Mouse (Mus musculus) heart, embryonic 11.5 days (tissue): ENCODE data around the gene Krtap10-10. TPM values are rescaled to one million over a fixed set of nuclear protein-coding genes. Genes with fewer than 3 reads are reported as not detected.
"Not testable (repeated sequence)": the region's sequence is repeated elsewhere in the genome, so short reads cannot be mapped to it uniquely, and the experiment has no call there.

Experiments
- ATAC-seq: fragments of 200-750 bp; cut with Nextera tagmentation; replicated peaks from 2 replicates; pipeline ENCODE4 v1.8.0; 2017; ENCODE audit warnings: moderate library complexity; ENCODE audit not compliant: insufficient number of reproducible peaks, low FRiP score, low TSS enrichment
- H3K27ac ChIP-seq: fragments of 300-500 bp; sonication (generic); 2 replicates; pipeline ENCODE4 v1.5.1; 2014; ENCODE audit warnings: mild to moderate bottlenecking, low read depth, low read length
- H3K27me3 ChIP-seq: fragments of 300-500 bp; sonication (generic); 2 replicates; pipeline ENCODE4 v1.6.1; 2014; ENCODE audit warnings: mild to moderate bottlenecking, low read length, mixed read lengths; ENCODE audit not compliant: control insufficient read depth, insufficient read depth
- H3K36me3 ChIP-seq: fragments of 300-500 bp; sonication (generic); 2 replicates; pipeline ENCODE4 v1.6.1; 2014; ENCODE audit warnings: mild to moderate bottlenecking, low read length, moderate library complexity, mixed read lengths; ENCODE audit not compliant: control insufficient read depth, insufficient read depth
- H3K4me1 ChIP-seq: fragments of 300-500 bp; sonication (generic); 2 replicates; pipeline ENCODE4 v1.6.1; 2014; ENCODE audit warnings: low read length; ENCODE audit not compliant: control insufficient read depth, insufficient read depth
- H3K4me2 ChIP-seq: fragments of 300-500 bp; sonication (generic); 2 replicates; pipeline ENCODE4 v1.6.1; 2014; ENCODE audit warnings: mild to moderate bottlenecking, moderate library complexity
- H3K4me3 ChIP-seq: fragments of 300-500 bp; sonication (generic); 2 replicates; pipeline ENCODE4 v1.5.1; 2014; ENCODE audit warnings: low read depth, low read length
- H3K9ac ChIP-seq: fragments of 300-500 bp; sonication (generic); 2 replicates; pipeline ENCODE4 v1.6.1; 2014; ENCODE audit warnings: mild to moderate bottlenecking, low read depth, low read length, moderate library complexity
- H3K9me3 ChIP-seq: fragments of 300-500 bp; sonication (generic); replicated peaks from 2 replicates; pipeline ENCODE4 v1.6.1; 2016; ENCODE audit warnings: low read length; ENCODE audit not compliant: control insufficient read depth
- WGBS: fragments of 180-500 bp; shearing (Covaris S2); extraction: QIAGEN DNeasy Blood & Tissue Kit; methylation state at CpG from one replicate; pipeline ENCODE4 v1.1.7; 2014; ENCODE audit not compliant: insufficient replicate concordance; 5-methylcytosine and 5-hydroxymethylcytosine counted together
- polyA plus RNA-seq: library from polyadenylated mRNA; unstranded; fragments of >200 nt; fragmentation: Nextera tagmentation; extraction: Ambion mirVana; gene quantifications from 2 replicates; pipeline ENCODE4 v1.2.1, GENCODE M21; 2014

Gene Krtap10-10
- polyA plus RNA-seq = not detected in 2 replicates

DNA sequence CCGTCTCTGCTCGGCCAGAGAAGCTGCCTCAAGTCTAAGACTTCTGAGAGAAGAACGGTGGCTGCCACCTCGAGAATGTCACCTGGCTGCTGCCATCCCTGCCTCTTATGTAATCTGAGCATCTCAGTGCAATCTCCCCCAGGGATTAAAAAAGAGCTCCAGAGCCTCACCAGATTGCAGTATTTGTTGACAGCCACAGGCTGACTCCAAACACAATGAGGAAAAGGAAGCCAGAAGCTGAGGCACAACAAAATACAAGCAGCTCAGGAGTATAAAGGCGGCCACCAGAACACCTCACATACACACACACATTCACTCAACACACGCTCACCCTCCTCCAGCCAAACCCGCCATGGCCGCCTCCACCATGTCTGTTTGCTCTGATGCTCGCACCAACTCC is at the start of gene Krtap10-10:
Gene Krtap10-10, plus strand, starts transcription at position 301 of the 400 bp plus-strand sequence.
- no peak within 1 kb of the TSS for H3K9ac ChIP-seq
- no peak for ATAC-seq
- no peaks in the 10 kb centered on the region for H3K27me3 ChIP-seq
- H3K4me1 ChIP-seq = no peaks in the 10 kb centered on the region
- no peak within 1 kb of the TSS for H3K4me2 ChIP-seq
- H3K27ac ChIP-seq = no peak within 1 kb of the TSS
- WGBS = 61% methylated on average over 9 of the region's 9 CpGs
- H3K36me3 ChIP-seq = no peaks in the 10 kb centered on the region
- no peak within 1 kb of the TSS for H3K4me3 ChIP-seq
- no peaks in the 10 kb centered on the region for H3K9me3 ChIP-seq

DNA sequence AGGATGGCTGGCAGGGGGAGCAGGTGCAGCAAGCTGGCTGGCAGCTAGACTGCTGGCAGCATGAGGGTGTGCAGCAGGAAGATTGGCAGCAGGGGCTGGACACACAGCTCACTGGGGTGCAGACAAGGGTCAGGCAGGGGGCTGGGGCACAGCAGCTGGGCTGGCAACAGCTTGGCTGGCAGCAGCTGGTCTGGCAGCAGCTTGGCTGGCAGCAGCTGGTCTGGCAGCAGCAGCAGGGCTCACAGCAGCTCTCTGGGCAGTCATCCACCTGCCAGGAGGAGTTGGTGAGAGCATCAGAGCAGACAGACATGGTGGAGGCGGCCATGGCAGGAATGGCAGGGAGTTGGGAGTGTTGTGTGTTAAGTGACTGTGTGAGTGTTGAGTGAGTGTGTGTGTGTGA is 47.9 kb upstream of the Krtap10-10 start, which contains the start of gene Gm7137:
Gene Gm7137, minus strand, starts transcription at position 325 of the 400 bp plus-strand sequence.
- WGBS = no CpG with 5 or more reads among the region's 1 CpGs
- not testable (repeated sequence) for ATAC-seq, H3K27ac ChIP-seq, H3K4me1 ChIP-seq, H3K9me3 ChIP-seq, H3K36me3 ChIP-seq, H3K9ac ChIP-seq, H3K27me3 ChIP-seq, H3K4me3 ChIP-seq, H3K4me2 ChIP-seq

GRCm38 (mm10) chr10:77788621-77789020 is 47.1 kb upstream of the Krtap10-10 start:
- no peak for ATAC-seq

GRCm38 (mm10) chr10:77794976-77795375 is 40.8 kb upstream of the Krtap10-10 start, which contains the start of gene Gm9639:
Gene Gm9639 (minus strand): TSS chr10:77795076.
- Histone ChIP-seq H3K36me3 (no peaks in the 10 kb centered on the region), H3K9ac (no peak within 1 kb of the TSS), H3K4me2 (no peak within 1 kb of the TSS), H3K4me3 (no peak within 1 kb of the TSS), H3K27ac (no peak within 1 kb of the TSS), H3K9me3 (no peaks in the 10 kb centered on the region), H3K27me3 (no peaks in the 10 kb centered on the region), H3K4me1 (peaks cover 10% of the 10 kb centered on the region)
- WGBS = 43% methylated on average over 2 of the region's 2 CpGs
- no peak for ATAC-seq

More at GRCm38 (mm10) chr10:77788621-77789020, 47.1 kb upstream of the Krtap10-10 start:
- H3K36me3 ChIP-seq = no peaks in the 10 kb centered on the region
- H3K9ac ChIP-seq = no peak overlapping the region
- no peaks in the 10 kb centered on the region for H3K27me3 ChIP-seq
- H3K4me1 ChIP-seq = no peaks in the 10 kb centered on the region
- H3K4me3 ChIP-seq = no peak overlapping the region
- no peak overlapping the region for H3K4me2 ChIP-seq
- H3K9me3 ChIP-seq = no peaks in the 10 kb centered on the region
- WGBS = 72% methylated on average over 2 of the region's 2 CpGs
- H3K27ac ChIP-seq = no peak overlapping the region

DNA sequence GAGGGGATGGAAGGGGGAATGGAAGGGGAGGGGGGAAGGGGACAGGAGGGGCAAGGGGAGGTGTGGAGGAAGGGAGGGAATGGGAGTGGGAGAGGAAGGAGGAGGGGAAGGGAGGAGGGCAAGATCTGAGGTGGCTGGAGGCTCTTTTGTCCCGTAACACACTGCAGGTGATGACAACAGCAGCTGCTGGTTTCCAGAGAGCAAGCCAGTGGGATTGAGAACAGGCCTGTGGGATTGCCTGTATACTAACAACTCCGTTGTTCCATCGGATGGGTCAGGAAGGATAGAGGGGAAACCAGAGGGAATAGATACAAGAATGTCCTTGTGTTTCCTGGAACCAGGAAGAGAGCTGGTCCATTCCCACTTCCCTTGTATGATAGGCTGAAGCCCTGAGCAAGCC is 38.1 kb upstream of the Krtap10-10 start:
- Histone ChIP-seq H3K4me1 (peaks cover 10% of the 10 kb centered on the region), H3K27ac (no peak overlapping the region), H3K4me3 (no peak overlapping the region), H3K27me3 (no peaks in the 10 kb centered on the region), H3K4me2 (no peak overlapping the region), H3K9ac (no peak overlapping the region), H3K36me3 (no peaks in the 10 kb centered on the region), H3K9me3 (no peaks in the 10 kb centered on the region)
- no peak for ATAC-seq
- 9% methylated on average over 3 of the region's 3 CpGs for WGBS

DNA sequence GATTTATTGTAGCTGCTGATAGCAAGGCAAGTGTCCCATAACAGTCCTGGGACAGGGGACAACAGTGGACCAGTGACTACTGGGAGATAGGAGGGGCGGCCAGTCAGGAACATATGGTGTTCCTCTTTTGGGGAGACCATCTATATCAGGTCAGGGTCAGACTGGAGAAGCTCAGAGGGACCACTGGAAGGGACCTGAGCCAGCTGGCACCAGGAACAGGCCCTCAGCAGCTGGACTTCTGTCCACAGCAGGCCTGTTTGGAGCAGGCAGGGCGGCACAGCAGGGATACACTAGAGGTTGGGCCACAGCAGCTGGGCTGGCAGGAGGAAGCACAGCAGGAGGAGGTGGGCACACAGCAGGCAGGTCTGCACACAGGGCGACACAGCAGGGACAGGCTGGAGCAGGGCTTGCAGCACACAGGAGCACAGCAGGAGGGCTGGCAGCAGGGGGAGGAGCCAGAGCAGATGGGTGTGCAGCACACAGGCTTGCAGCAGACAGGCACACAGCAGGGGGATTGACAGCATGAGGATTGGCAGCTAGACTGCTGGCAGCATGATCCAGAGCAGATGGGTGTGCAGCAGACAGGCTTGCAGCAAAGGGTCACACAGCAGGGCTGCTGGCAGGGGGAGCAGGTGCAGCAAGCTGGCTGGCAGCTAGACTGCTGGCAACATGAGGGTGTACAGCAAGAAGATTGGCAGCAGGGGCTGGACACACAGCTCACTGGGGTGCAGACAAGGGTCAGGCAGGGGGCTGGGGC is 37.4 kb upstream of the Krtap10-10 start:
- not testable (repeated sequence) for H3K36me3 ChIP-seq, H3K9ac ChIP-seq, H3K27me3 ChIP-seq, H3K9me3 ChIP-seq, H3K4me2 ChIP-seq, H3K4me3 ChIP-seq, H3K27ac ChIP-seq, ATAC-seq
- peaks cover 10% of the 10 kb centered on the region for H3K4me1 ChIP-seq
- 24% methylated on average over 3 of the region's 3 CpGs for WGBS

DNA sequence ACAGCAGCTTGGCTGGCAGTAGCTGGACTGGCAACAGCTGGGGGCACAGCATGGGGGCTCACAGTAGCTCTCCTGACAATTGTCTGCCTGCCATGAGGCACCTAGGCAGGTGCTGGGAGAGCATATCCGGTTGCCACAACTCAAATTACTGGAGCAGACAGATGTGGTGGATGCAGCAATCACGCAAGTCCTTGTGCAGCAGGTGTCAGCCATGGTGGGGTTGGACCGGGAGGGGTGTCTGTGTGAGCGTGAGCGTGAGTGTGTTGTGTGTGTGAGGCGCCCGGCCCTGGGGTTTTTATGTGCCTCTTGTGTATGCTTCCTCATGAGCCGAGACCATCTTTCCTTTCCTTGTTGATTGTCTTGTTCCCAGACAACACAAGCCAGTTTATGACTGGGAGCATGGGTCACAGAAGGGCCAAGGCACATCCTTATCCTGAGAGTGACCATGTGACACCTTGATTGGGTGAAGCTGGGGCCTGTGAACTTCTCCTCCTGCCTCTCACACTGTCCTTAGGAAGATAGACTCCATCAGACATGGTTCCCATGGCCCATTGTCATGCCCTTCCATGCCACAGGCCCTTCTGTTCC is 36.7 kb upstream of the Krtap10-10 start, which contains the start of gene Gm19668:
Gene Gm19668, minus strand, starts transcription at position 213 of the 588 bp plus-strand sequence.
- peaks cover 10% of the 10 kb centered on the region for H3K4me1 ChIP-seq
- no peak within 1 kb of the TSS for H3K9ac ChIP-seq
- H3K36me3 ChIP-seq = no peaks in the 10 kb centered on the region
- no peaks in the 10 kb centered on the region for H3K9me3 ChIP-seq
- H3K4me2 ChIP-seq = no peak within 1 kb of the TSS
- ATAC-seq = no peak
- H3K27ac ChIP-seq = no peak within 1 kb of the TSS
- 49% methylated on average over 8 of the region's 8 CpGs for WGBS
- H3K27me3 ChIP-seq = no peaks in the 10 kb centered on the region
- H3K4me3 ChIP-seq = no peak within 1 kb of the TSS

DNA sequence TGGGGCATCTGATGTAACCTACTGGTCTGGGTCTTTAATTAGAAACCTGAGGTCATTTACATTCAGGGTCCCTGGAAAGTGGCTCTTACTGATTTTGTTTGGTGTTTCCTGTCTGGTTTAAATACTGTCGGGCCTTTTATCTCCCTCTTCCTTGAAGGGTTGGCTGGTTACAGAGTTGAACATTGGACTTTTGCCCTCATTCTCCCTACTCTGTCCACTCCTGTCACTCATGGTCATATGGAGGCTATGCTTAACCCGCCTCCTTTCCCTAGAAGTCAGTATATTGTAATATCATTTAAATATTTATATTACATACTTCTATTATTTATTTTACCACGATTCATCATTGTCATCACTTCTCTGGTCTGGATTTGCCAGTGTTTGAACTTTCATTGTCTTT is 31.7 kb upstream of the Krtap10-10 start:
- Histone ChIP-seq H3K4me2 (no peak overlapping the region), H3K9me3 (no peaks in the 10 kb centered on the region), H3K4me3 (no peak overlapping the region), H3K9ac (no peak overlapping the region), H3K27ac (no peak overlapping the region), H3K36me3 (no peaks in the 10 kb centered on the region), H3K4me1 (no peaks in the 10 kb centered on the region), H3K27me3 (no peaks in the 10 kb centered on the region)
- WGBS = 63% methylated on average over 3 of the region's 3 CpGs
- ATAC-seq = no peak
